8 mouse cellular contexts compared by ENCODE assay signal in the genomic region with DNA sequence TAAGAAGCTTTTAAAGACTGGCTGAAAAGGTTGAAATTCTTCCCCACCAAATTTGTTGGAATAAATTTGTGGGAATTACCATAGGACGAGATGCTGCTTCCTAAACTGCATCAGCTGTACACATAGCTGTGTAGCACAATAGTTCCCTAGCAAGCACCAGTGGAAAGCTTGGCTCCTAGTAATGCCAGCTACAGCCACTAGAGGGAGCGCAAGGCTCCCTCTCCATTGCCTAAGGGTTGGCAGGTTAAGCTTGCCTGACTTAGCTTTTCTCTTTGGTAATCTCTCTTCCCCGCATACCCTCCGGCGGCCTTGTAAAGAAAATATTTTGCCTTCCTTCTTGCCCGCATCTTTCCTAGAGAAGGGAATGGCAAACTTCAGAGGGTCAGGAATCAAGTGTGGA.
DNase-seq lines count a peak whose midpoint lies in the region; ATAC-seq lines count a peak whose summit lies in the region.

No protein-coding gene starts in this region.

- no peak overlapping the region for H3K9ac ChIP-seq in hindbrain, embryonic 16.5 days (ENCODE audit: low read depth, low read length)

- WGBS in hindbrain, embryonic 16.5 days, result 24% methylated on average over 6 of the region's 6 CpGs

- peaks cover 4% of the 10 kb centered on the region; the same call in 1 of the 2 replicates for H3K36me3 ChIP-seq in hindbrain, embryonic 16.5 days (ENCODE audit: control insufficient read depth, insufficient read depth, low read length)

- no peak overlapping the region for H3K27ac ChIP-seq in hindbrain, embryonic 16.5 days (ENCODE audit: low read depth, low read length)

- no peaks in the 10 kb centered on the region for H3K27me3 ChIP-seq in hindbrain, embryonic 16.5 days (replicated peaks; ENCODE audit: control insufficient read depth, insufficient read depth, low read length)

- no peak overlapping the region for H3K4me2 ChIP-seq in hindbrain, embryonic 16.5 days (ENCODE audit: low read length)

- DNase-seq in WW6 (ENCODE audit: low read depth, low spot score), result peak; percentile 42
- peak; percentile 86 for DNase-seq in cerebellum, adult 8-10 months
- DNase-seq in forelimb bud, embryonic 11.5 days (ENCODE audit: low read depth, low spot score), result peak; percentile 87
- DNase-seq in layer of hippocampus, postnatal 25 days (ENCODE audit: extremely low spot score in 1 of 2, low spot score in 1 of 2), result peak; percentile 75 to 94
- peak; percentile 83 to 87 for DNase-seq in right cerebral cortex, postnatal 10 days (ENCODE audit: low spot score in 2 of 2)
- peak; percentile 77 for DNase-seq in urinary bladder, postnatal 25 days (ENCODE audit: low spot score)

- H3K4me3 ChIP-seq in hindbrain, embryonic 16.5 days (ENCODE audit: low read length), result no peak overlapping the region

- ATAC-seq in hindbrain, embryonic 16.5 days, result peak; percentile 83
- peak; percentile 88 for ATAC-seq in megakaryocyte, adult 5-6 weeks (ENCODE audit: poor library complexity, severe bottlenecking)

- H3K9me3 ChIP-seq in hindbrain, embryonic 16.5 days (ENCODE audit: control insufficient read depth, low read length), result no peaks in the 10 kb centered on the region

- peaks cover 8% of the 10 kb centered on the region; the same call in 1 of the 2 replicates for H3K4me1 ChIP-seq in hindbrain, embryonic 16.5 days (ENCODE audit: control insufficient read depth, insufficient read depth, low read depth, low read length)
